Mouse (Mus musculus): ENCODE data around the gene Stoml2. TPM values are rescaled to one million over a fixed set of nuclear protein-coding genes. Genes with fewer than 3 reads are reported as not detected.

The Stoml2 gene
- polyA plus RNA-seq, 1 experiment from 2014 or later: 119 TPM

GRCm38 (mm10) chr4:43058753-43059654, 27.5 kb upstream of the Stoml2 start, which contains the start of gene Unc13b:
Unc13b (plus strand) TSS chr4:43058953.
- peak; percentile 96 for ATAC-seq
- no peak for TF ChIP-seq CTCF (IDR thresholded peaks at IDR 0.05; ENCODE audit: low read depth)
- WGBS: 1% methylated on average over 70 of the region's 90 CpGs
- Histone ChIP-seq H3K27me3 (replicated peaks; ENCODE audit: control insufficient read depth, insufficient read depth, low read length) (no peaks in the 10 kb centered on the region), H3K36me3 (ENCODE audit: control insufficient read depth, insufficient read depth) (no peaks in the 10 kb centered on the region), H3K9ac (ENCODE audit: low read depth, low read length) (peak within 1 kb of the TSS; percentile 73), H3K27ac (ENCODE audit: low read depth, low read length) (peak within 1 kb of the TSS; percentile 63; the same call in 1 of the 2 replicates), H3K9me3 (ENCODE audit: control insufficient read depth) (no peaks in the 10 kb centered on the region), H3K4me3 (ENCODE audit: low read depth, low read length) (peak within 1 kb of the TSS; percentile 76), H3K4me1 (replicated peaks; ENCODE audit: control insufficient read depth, insufficient read depth, low read length) (no peaks in the 10 kb centered on the region), H3K4me2 (replicated peaks; ENCODE audit: low read depth) (peak within 1 kb of the TSS; percentile 88)

GRCm38 (mm10) chr4:43058392-43058752, 26.9 kb upstream of the Stoml2 start:
- no peak overlapping the region for H3K27ac ChIP-seq (ENCODE audit: low read depth, low read length)
- no peaks in the 10 kb centered on the region for H3K27me3 ChIP-seq (replicated peaks; ENCODE audit: control insufficient read depth, insufficient read depth, low read length)
- 19% methylated on average over 8 of the region's 8 CpGs for WGBS
- H3K4me1 ChIP-seq (replicated peaks; ENCODE audit: control insufficient read depth, insufficient read depth, low read length): no peaks in the 10 kb centered on the region
- H3K36me3 ChIP-seq (ENCODE audit: control insufficient read depth, insufficient read depth): no peaks in the 10 kb centered on the region
- no peak for TF ChIP-seq CTCF (IDR thresholded peaks at IDR 0.05; ENCODE audit: low read depth)
- H3K9ac ChIP-seq (ENCODE audit: low read depth, low read length): no peak overlapping the region
- peak; percentile 9; the same call in 1 of the 2 replicates for ATAC-seq
- H3K4me3 ChIP-seq (ENCODE audit: low read depth, low read length): peak overlapping the region; percentile 76
- no peaks in the 10 kb centered on the region for H3K9me3 ChIP-seq (ENCODE audit: control insufficient read depth)
- H3K4me2 ChIP-seq (replicated peaks; ENCODE audit: low read depth): peak overlapping the region; percentile 88

GRCm38 (mm10) chr4:43057654-43058053, 26.1 kb upstream of the Stoml2 start:
- Histone ChIP-seq H3K4me3 (ENCODE audit: low read depth, low read length) (no peak overlapping the region), H3K4me2 (replicated peaks; ENCODE audit: low read depth) (no peak overlapping the region), H3K36me3 (ENCODE audit: control insufficient read depth, insufficient read depth) (no peaks in the 10 kb centered on the region), H3K4me1 (replicated peaks; ENCODE audit: control insufficient read depth, insufficient read depth, low read length) (no peaks in the 10 kb centered on the region), H3K9ac (ENCODE audit: low read depth, low read length) (no peak overlapping the region), H3K27ac (ENCODE audit: low read depth, low read length) (no peak overlapping the region), H3K27me3 (replicated peaks; ENCODE audit: control insufficient read depth, insufficient read depth, low read length) (no peaks in the 10 kb centered on the region), H3K9me3 (ENCODE audit: control insufficient read depth) (no peaks in the 10 kb centered on the region)
- no peak for TF ChIP-seq CTCF (IDR thresholded peaks at IDR 0.05; ENCODE audit: low read depth)
- WGBS: 91% methylated on average over 5 of the region's 5 CpGs
- no peak for ATAC-seq

- Histone ChIP-seq H3K9me3 (ENCODE audit: control insufficient read depth) (no peaks in the 10 kb centered on the region), H3K27me3 (replicated peaks; ENCODE audit: control insufficient read depth, insufficient read depth, low read length) (no peaks in the 10 kb centered on the region), H3K4me2 (replicated peaks; ENCODE audit: low read depth) (peak overlapping the region; percentile 27), H3K27ac (ENCODE audit: low read depth, low read length) (no peak overlapping the region), H3K4me1 (replicated peaks; ENCODE audit: control insufficient read depth, insufficient read depth, low read length) (no peaks in the 10 kb centered on the region), H3K4me3 (ENCODE audit: low read depth, low read length) (no peak overlapping the region), H3K9ac (ENCODE audit: low read depth, low read length) (no peak overlapping the region), H3K36me3 (ENCODE audit: control insufficient read depth, insufficient read depth) (no peaks in the 10 kb centered on the region)
- TF ChIP-seq CTCF (IDR thresholded peaks at IDR 0.05; ENCODE audit: low read depth): peak; percentile 74
- ATAC-seq: no peak
- 17% methylated on average over 4 of the region's 4 CpGs for WGBS
Measured at GRCm38 (mm10) chr4:43052627-43053026, 21.1 kb upstream of the Stoml2 start.

- ATAC-seq: no peak
- TF ChIP-seq CTCF (IDR thresholded peaks at IDR 0.05; ENCODE audit: low read depth): peak; percentile 95
- Histone ChIP-seq H3K9ac (ENCODE audit: low read depth, low read length) (no peak overlapping the region), H3K36me3 (ENCODE audit: control insufficient read depth, insufficient read depth) (no peaks in the 10 kb centered on the region), H3K4me3 (ENCODE audit: low read depth, low read length) (no peak overlapping the region), H3K4me1 (replicated peaks; ENCODE audit: control insufficient read depth, insufficient read depth, low read length) (peaks cover 8% of the 10 kb centered on the region; the same call in 1 of the 2 replicates), H3K27me3 (replicated peaks; ENCODE audit: control insufficient read depth, insufficient read depth, low read length) (no peaks in the 10 kb centered on the region), H3K27ac (ENCODE audit: low read depth, low read length) (no peak overlapping the region), H3K4me2 (replicated peaks; ENCODE audit: low read depth) (peak overlapping the region; percentile 88; the same call in 1 of the 2 replicates), H3K9me3 (ENCODE audit: control insufficient read depth) (no peaks in the 10 kb centered on the region)
- WGBS: 5% methylated on average over 5 of the region's 5 CpGs
Measured at GRCm38 (mm10) chr4:43047231-43047630, 15.7 kb upstream of the Stoml2 start.

GRCm38 (mm10) chr4:43046607-43047006, 15.1 kb upstream of the Stoml2 start:
- no peaks in the 10 kb centered on the region for H3K36me3 ChIP-seq (ENCODE audit: control insufficient read depth, insufficient read depth)
- no peak for ATAC-seq
- 0 out of 2 replicates have a peak overlapping the region, but pooled peaks have one; percentile 67 for H3K27ac ChIP-seq (ENCODE audit: low read depth, low read length)
- H3K4me1 ChIP-seq (replicated peaks; ENCODE audit: control insufficient read depth, insufficient read depth, low read length): peaks cover 8% of the 10 kb centered on the region; the same call in 1 of the 2 replicates
- 51% methylated on average over 5 of the region's 5 CpGs for WGBS
- H3K9me3 ChIP-seq (ENCODE audit: control insufficient read depth): no peaks in the 10 kb centered on the region
- no peak overlapping the region for H3K4me3 ChIP-seq (ENCODE audit: low read depth, low read length)
- no peak overlapping the region for H3K9ac ChIP-seq (ENCODE audit: low read depth, low read length)
- H3K4me2 ChIP-seq (replicated peaks; ENCODE audit: low read depth): peak overlapping the region; percentile 88
- TF ChIP-seq CTCF (IDR thresholded peaks at IDR 0.05; ENCODE audit: low read depth): no peak
- no peaks in the 10 kb centered on the region for H3K27me3 ChIP-seq (replicated peaks; ENCODE audit: control insufficient read depth, insufficient read depth, low read length)

Data from intestine, postnatal 0 days (tissue).